Mouse (Mus musculus) neutrophil, adult 65 days (primary cell): Measurements from ENCODE around the gene Gigyf1. TPM values are rescaled to one million over a fixed set of nuclear protein-coding genes. Genes with fewer than 3 reads are reported as not detected.

Source experiments
- total RNA-seq: library from RNA; stranded (reverse); gene quantifications from 2 replicates; pipeline ENCODE4 v1.2.4, GENCODE M21; 2023

The Gigyf1 gene
- 46.2 and 60.4 TPM in 2 replicates for total RNA-seq

GRCm38 (mm10) chr5:137518436-137518835, at the start of gene Gigyf1:
Gigyf1 (plus strand) TSS chr5:137518548.

DNA sequence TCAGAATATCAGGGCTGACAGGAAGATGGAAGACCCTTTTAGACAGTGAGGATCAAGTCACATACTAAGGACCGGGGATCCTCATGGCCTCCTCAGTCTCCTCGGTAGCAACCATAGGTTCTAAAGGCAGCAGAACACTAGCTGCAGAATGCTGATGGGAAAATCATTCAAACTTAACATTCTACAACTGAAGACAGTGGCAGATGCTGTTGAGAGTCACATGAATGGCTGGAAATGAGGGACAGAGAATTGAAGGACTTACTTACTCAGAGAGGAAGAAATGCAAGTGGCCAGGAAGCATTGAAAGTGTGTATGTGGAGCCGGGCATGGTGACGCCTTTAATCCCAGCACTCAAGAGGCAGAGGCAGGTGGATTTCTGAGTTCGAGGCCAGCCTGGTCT, 41.4 kb upstream of the Gigyf1 start, which contains the start of gene Zan:
Gene Zan, minus strand, starts transcription at position 101 of the 400 bp plus-strand sequence.

DNA sequence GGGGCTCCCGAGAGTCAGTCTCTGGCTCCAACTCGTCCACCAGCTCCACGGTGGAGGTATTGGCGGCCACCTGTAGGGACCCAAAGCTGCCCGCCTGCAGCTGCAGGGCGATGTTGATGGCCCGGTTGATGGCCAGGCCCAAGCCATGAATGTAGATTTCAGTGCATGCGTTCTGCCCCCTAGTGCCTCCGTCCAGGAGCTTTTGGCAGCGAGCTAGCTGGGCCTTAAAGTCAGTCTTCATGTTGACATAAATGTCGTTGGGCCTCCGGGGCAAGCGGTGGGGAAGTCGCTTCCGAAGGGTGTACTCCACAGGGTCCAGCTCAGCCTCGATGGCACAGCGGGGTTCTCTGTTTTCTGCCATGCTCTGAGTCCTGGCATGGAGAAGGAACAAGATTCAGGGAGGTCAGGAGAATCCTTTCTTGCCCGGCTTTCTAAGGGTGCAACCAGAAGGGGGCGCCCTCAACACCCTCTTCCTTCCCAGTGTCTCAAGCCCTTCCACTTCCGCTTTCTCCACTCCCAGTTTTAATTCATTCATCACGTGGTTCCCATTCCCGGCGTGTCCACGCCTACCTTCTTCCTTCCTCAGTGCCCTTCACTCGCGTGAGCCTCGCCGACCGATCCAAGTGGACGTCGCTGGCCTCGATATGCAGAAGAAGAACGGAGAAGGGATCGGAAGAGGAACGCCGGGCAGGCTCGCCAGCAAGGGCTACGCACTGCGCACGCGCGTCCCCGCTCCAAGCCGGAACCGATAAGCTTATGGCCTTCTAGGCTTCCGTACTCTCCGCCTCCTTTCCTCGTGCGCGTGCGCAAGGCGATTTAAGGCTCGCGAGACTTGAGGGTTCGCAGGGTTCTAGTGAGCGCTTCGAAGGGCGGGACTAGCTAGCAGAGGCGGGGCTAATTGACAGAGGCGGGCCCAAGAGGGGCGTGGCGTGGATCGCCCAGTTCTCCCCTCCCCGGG, 16.4 kb upstream of the Gigyf1 start, which contains the start of gene Pop7:
Gene Pop7, minus strand, starts transcription at position 810 of the 958 bp plus-strand sequence.

GRCm38 (mm10) chr5:137533117-137533827, 14.9 kb downstream of the Gigyf1 start, which contains the start of the genes Epo and Gnb2:
Epo (minus strand) TSS chr5:137533242.
Gnb2 (minus strand) TSS chr5:137533510.

GRCm38 (mm10) chr5:137553411-137553837, 35.1 kb downstream of the Gigyf1 start, which contains the start of gene Actl6b:
Actl6b (plus strand) TSS chr5:137553517.

DNA sequence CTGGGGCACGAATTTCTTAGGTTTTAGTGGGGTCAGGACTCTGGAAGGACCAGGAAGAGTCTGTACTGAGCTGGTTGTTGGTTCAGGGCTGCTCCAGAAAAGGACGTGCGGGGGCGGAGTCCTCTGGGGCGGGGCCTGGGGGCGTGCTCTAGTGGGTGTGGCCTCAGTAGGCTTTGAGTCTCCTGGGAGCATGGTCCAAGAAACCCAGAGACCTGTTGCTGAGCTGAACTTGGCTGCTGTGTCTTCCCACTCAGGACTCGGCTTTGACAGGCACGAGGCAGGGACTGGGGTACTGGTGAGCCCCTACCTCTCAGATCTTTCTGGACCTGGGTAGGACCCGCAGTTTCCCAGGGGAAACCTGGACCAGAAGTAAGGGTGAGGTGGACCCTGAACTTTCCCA, 51.3 kb downstream of the Gigyf1 start, which contains the start of gene Tfr2:
Gene Tfr2, plus strand, starts transcription at position 176 of the 400 bp plus-strand sequence.

Other genes starting within 250 kb of the Gigyf1 start
- gene Ache, start 231.0 kb upstream of the Gigyf1 start, total RNA-seq = 1.6 and 1.7 TPM in 2 replicates
- 1.2 and 2.1 TPM in 2 replicates for gene Ufsp1, start 223.9 kb upstream of the Gigyf1 start, total RNA-seq
- gene Srrt, start 210.9 kb upstream of the Gigyf1 start, total RNA-seq = 182 and 213 TPM in 2 replicates
- gene Trip6, start 204.1 kb upstream of the Gigyf1 start, total RNA-seq = 4.7 and 6.4 TPM in 2 replicates
- gene Slc12a9, start 185.0 kb upstream of the Gigyf1 start, total RNA-seq = 28.8 and 38.1 TPM in 2 replicates
- not detected in 2 replicates for gene Ephb4, start 168.4 kb upstream of the Gigyf1 start, total RNA-seq
- gene Zan, start 41.5 kb upstream of the Gigyf1 start, total RNA-seq = 0.06 TPM in 1 of 2 replicates, not detected in the other
- gene Pop7, start 16.0 kb upstream of the Gigyf1 start, total RNA-seq = 13.0 and 17.8 TPM in 2 replicates
- gene Epo, start 14.7 kb downstream of the Gigyf1 start, total RNA-seq = not detected in 2 replicates
- 956 and 1,045 TPM in 2 replicates for gene Gnb2, start 15.0 kb downstream of the Gigyf1 start, total RNA-seq
- gene Actl6b, start 35.0 kb downstream of the Gigyf1 start, total RNA-seq = not detected in 2 replicates
- gene Tfr2, start 51.3 kb downstream of the Gigyf1 start, total RNA-seq = 0.76 and 1.7 TPM in 2 replicates
- gene Mospd3, start 82.5 kb downstream of the Gigyf1 start, total RNA-seq = 41.8 and 42.3 TPM in 2 replicates
- gene Pcolce, start 95.2 kb downstream of the Gigyf1 start, total RNA-seq = 0.61 and 2.0 TPM in 2 replicates
- 0.36 TPM in 1 of 2 replicates, not detected in the other for gene Fbxo24, start 110.5 kb downstream of the Gigyf1 start, total RNA-seq
- 235 and 280 TPM in 2 replicates for gene Lrch4, start 110.6 kb downstream of the Gigyf1 start, total RNA-seq
- 37.6 and 52.5 TPM in 2 replicates for gene Gm20605, start 110.6 kb downstream of the Gigyf1 start, total RNA-seq
- gene Sap25, start 122.8 kb downstream of the Gigyf1 start, total RNA-seq = 51.2 and 70.0 TPM in 2 replicates
- not detected in 2 replicates for gene Irs3, start 127.2 kb downstream of the Gigyf1 start, total RNA-seq
- 16.4 and 17.0 TPM in 2 replicates for gene Agfg2, start 166.2 kb downstream of the Gigyf1 start, total RNA-seq
- gene Nyap1, start 223.1 kb downstream of the Gigyf1 start, total RNA-seq = 0.50 and 0.54 TPM in 2 replicates
- gene Tsc22d4, start 227.2 kb downstream of the Gigyf1 start, total RNA-seq = 272 and 329 TPM in 2 replicates